Mouse (Mus musculus): ENCODE measurements around the gene 1700003F12Rik.

DNA sequence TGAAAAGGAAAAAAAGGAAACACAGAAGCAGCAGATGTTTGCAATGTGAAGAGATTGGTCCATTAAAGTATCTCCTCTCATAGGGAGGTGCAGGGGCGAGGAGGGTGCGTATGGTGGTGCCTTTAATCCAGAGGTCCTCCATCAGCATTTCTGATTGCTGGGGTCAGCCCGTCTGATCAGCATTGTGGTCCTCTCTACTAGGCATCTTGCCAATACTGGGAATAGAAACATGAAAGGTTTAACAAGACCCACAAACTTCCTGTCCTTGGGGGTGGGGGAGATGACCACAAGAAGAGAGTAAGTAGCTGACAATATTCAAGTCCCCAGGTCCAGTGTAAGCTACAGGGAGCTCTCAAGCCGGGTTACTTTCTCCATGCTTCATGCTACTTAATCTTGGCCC lies 23.8 kb downstream of the 1700003F12Rik start:
- TF ChIP-seq POLR2A (IDR thresholded peaks at IDR 0.05; ENCODE audit: control insufficient read depth, low read depth, low read length) (no peak), CTCF (IDR thresholded peaks at IDR 0.05; ENCODE audit: control insufficient read depth, insufficient read depth, insufficient replicate concordance, low read depth, low read length) (no peak)
